Mouse (Mus musculus) spleen, adult 2 months (tissue): Measurements from ENCODE around the gene Nanos3.

Experiments used
- CTCF ChIP-seq: fragments of 200-500 bp; IDR thresholded peaks from 2 replicates; pipeline ENCODE4 v1.5.1; 2011; ENCODE audit warnings: mild to moderate bottlenecking, inconsistent platforms; ENCODE audit not compliant: insufficient read depth, insufficient read length, insufficient replicate concordance; ENCODE audit errors: extremely low read depth
- POLR2A ChIP-seq: fragments of 200-500 bp; IDR thresholded peaks from 2 replicates; pipeline ENCODE4 v1.6.1; 2011; ENCODE audit warnings: low read depth, low read length, inconsistent platforms

DNA sequence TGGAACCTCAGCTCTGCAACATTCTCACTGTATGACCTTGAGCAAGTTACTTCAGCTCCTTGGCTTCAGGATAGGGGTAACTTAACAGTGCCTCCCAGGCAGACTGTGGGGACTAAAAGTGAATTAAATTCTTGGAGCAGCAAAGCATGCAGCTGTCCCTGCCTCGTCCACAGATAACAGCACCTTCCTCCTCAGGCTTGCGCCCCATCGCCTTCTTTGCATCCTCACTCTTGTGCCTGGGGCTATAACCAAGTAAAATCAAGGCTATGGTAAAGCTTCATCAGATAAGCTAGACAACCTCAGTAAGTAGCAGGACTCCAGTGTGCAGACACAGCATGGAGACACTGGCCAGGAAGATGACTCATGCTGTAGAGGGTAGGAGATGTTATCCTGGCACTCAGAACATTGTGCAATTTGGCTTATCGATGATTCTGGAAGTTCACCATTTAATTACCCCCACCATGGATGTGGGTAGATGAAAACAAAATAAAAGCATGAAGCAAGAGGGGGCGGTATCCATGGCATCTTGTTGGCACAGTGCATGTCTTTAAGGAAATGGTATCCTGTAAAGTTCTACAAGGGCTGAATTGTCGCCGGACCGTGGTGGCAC lies 40.3 kb downstream of the Nanos3 start:
- TF ChIP-seq POLR2A = no peak
- TF ChIP-seq CTCF = no peak
